Mouse (Mus musculus) kidney, embryonic 15.5 days (tissue): Measurements from ENCODE around the gene Orm2. TPM values are rescaled to one million over a fixed set of nuclear protein-coding genes. Genes with fewer than 3 reads are reported as not detected.

ENCODE experiments used
- ATAC-seq: fragments of 200-750 bp; cut with Nextera tagmentation; replicated peaks from 2 replicates; pipeline ENCODE4 v1.8.0; 2017; ENCODE audit warnings: moderate TSS enrichment; ENCODE audit not compliant: low FRiP score
- H3K27ac ChIP-seq: fragments of 300-500 bp; sonication (generic); 2 replicates; pipeline ENCODE4 v1.5.1; 2015; ENCODE audit warnings: mild to moderate bottlenecking, inconsistent platforms
- H3K27me3 ChIP-seq: fragments of 300-500 bp; sonication (generic); 2 replicates; pipeline ENCODE4 v1.6.1; 2015; ENCODE audit warnings: inconsistent platforms
- H3K36me3 ChIP-seq: fragments of 300-500 bp; sonication (generic); 2 replicates; pipeline ENCODE4 v1.6.1; 2015; ENCODE audit warnings: inconsistent platforms
- H3K4me1 ChIP-seq: fragments of 300-500 bp; sonication (generic); 2 replicates; pipeline ENCODE4 v1.6.1; 2015; ENCODE audit warnings: inconsistent platforms
- H3K4me2 ChIP-seq: fragments of 300-500 bp; sonication (generic); 2 replicates; pipeline ENCODE4 v1.6.1; 2015; ENCODE audit warnings: moderate library complexity, mild to moderate bottlenecking, inconsistent platforms
- H3K4me3 ChIP-seq: fragments of 300-500 bp; sonication (generic); replicated peaks from 2 replicates; pipeline ENCODE4 v1.5.1; 2015; ENCODE audit warnings: mild to moderate bottlenecking, inconsistent platforms
- H3K9ac ChIP-seq: fragments of 300-500 bp; sonication (generic); 2 replicates; pipeline ENCODE4 v1.6.1; 2015; ENCODE audit warnings: mild to moderate bottlenecking, inconsistent platforms
- H3K9me3 ChIP-seq: fragments of 300-500 bp; sonication (generic); replicated peaks from 2 replicates; pipeline ENCODE4 v1.6.1; 2016; ENCODE audit warnings: inconsistent platforms
- WGBS: fragments of 180-500 bp; shearing (Covaris S2); methylation state at CpG from one replicate; pipeline ENCODE4 v1.1.7; 2015; ENCODE audit warnings: mixed read lengths; 5-methylcytosine and 5-hydroxymethylcytosine counted together
- polyA plus RNA-seq: library from polyadenylated mRNA; unstranded; fragments of >200 nt; fragmentation: Nextera tagmentation; extraction: Ambion mirVana; gene quantifications from 2 replicates; pipeline ENCODE4 v1.2.1, GENCODE M21; 2015

Gene Orm2
- polyA plus RNA-seq, 1 experiment from 2014 or later = not detected

DNA sequence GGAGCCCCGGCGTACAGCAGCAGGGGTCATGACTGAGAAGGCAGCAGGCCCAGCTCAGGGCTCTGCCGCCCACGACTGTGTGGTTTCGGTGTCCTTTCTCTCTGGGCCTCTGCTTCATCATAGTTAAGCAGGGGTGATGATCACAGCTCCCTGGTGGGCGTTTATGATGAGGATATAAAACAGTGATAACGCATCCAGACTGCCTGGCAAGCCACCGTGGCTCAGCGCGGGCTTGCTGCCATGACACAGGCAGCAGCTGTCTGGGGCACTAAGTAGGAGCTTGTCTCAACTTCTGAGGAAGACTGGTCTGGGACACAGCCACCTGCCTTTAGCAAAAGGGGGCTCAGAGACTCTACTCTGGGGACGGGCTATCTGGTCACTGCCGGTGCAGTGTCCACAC, 21.2 kb downstream of the Orm2 start:
- no peak overlapping the region for H3K9ac ChIP-seq
- ATAC-seq = no peak
- 75% methylated on average over 12 of the region's 12 CpGs for WGBS
- no peak overlapping the region for H3K27ac ChIP-seq
- H3K9me3 ChIP-seq = no peaks in the 10 kb centered on the region
- H3K4me1 ChIP-seq = no peaks in the 10 kb centered on the region
- no peak overlapping the region for H3K4me3 ChIP-seq
- H3K27me3 ChIP-seq = no peaks in the 10 kb centered on the region
- no peak overlapping the region for H3K4me2 ChIP-seq
- peaks cover 82% of the 10 kb centered on the region for H3K36me3 ChIP-seq

DNA sequence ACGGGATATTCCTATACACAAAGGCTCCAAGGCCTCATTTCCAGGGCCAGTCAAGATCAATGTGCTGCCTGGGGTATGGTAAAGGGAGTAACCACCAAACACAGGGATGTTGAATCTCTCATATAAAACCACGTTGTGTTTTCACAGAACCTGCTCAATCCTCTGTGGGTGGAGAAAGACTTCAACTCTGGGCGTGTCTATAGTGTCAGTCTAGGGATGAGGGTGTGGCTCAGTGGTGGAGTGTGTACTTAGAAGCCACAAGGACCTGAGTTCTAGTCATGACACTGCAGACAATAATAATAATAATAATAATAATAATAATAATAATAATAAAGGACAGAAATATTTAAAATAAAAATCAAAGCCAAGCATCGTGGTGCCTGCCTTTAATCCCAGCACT, 22.0 kb downstream of the Orm2 start:
- Histone ChIP-seq H3K27me3 (no peaks in the 10 kb centered on the region), H3K4me3 (no peak overlapping the region), H3K4me1 (0 out of 2 replicates have a peak, but pooled peaks cover under 1% of the 10 kb centered on the region), H3K9me3 (no peaks in the 10 kb centered on the region), H3K4me2 (no peak overlapping the region), H3K9ac (no peak overlapping the region), H3K36me3 (peaks cover 74% of the 10 kb centered on the region), H3K27ac (no peak overlapping the region)
- WGBS = 95% methylated on average over 4 of the region's 4 CpGs
- ATAC-seq = no peak

DNA sequence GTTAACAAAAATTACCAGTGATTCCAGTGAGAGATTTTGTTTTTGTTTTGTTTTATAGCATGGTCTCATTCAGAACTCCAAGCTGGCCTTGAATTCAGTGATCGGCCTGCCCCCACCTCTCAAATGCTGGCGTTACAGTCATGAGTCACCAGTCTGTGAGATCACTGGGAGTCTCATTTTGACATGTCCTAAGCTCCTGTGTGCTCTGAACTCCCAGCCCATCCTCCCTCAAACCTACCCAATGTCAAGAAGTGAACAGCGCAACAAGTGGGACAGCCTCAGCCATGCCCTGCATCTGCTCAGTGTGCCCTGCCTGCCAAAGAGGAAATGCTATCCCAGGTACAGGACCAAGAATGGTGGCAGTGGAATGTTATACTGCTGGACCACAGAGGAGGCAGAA, 23.0 kb downstream of the Orm2 start:
- no peak overlapping the region for H3K4me2 ChIP-seq
- H3K4me3 ChIP-seq = no peak overlapping the region
- WGBS = 86% methylated on average over 3 of the region's 3 CpGs
- ATAC-seq = no peak
- no peaks in the 10 kb centered on the region for H3K27me3 ChIP-seq
- H3K36me3 ChIP-seq = peaks cover 65% of the 10 kb centered on the region
- H3K4me1 ChIP-seq = 0 out of 2 replicates have a peak, but pooled peaks cover 2% of the 10 kb centered on the region
- no peak overlapping the region for H3K27ac ChIP-seq
- H3K9me3 ChIP-seq = no peaks in the 10 kb centered on the region
- H3K9ac ChIP-seq = no peak overlapping the region

DNA sequence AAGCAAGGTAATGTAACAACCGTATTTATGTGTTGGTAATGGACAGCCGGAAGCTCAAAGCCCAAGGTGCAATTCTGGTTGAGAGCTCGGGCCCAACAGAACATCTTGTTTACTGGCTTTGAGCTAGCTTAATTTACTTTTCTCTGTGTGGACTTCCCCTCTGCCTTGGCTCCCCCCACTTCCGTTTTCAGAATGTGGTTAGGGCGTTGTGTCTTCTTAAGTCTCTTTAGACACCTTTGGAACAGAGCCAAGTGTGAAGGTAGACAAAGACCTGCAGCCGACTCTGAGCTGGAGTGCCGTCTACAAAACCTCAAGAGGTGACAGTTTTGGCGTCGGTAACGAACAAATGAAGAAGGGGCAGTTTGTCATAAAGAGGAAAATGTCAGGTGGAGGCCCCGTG, 23.5 kb downstream of the Orm2 start:
- WGBS = 72% methylated on average over 11 of the region's 11 CpGs
- H3K27ac ChIP-seq = no peak overlapping the region
- ATAC-seq = no peak
- 0 out of 2 replicates have a peak, but pooled peaks cover 2% of the 10 kb centered on the region for H3K4me1 ChIP-seq
- H3K9ac ChIP-seq = no peak overlapping the region
- no peaks in the 10 kb centered on the region for H3K27me3 ChIP-seq
- no peak overlapping the region for H3K4me3 ChIP-seq
- no peak overlapping the region for H3K4me2 ChIP-seq
- H3K9me3 ChIP-seq = no peaks in the 10 kb centered on the region
- peaks cover 65% of the 10 kb centered on the region for H3K36me3 ChIP-seq

DNA sequence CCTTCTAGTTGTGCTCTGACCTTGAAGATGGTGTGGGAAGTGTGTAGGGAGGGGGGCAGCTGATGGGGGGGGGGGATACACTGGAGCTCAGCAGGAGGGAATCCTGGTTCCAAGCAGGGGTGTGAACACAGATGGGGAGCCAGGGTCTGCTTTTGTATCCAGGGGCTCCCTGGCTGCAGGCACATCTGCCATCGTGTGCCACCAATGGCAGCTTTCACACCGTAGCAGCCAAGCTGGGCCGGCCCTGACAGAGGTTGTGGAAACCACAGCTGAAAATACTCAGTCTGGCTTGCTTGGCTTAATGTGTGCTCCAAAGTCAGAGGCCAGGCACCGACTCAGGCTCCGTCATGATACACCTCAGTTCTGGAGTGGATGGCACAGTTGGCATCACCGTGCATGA, 25.8 kb downstream of the Orm2 start:
- 86% methylated on average over 6 of the region's 6 CpGs for WGBS
- Histone ChIP-seq H3K4me1 (0 out of 2 replicates have a peak, but pooled peaks cover 2% of the 10 kb centered on the region), H3K9ac (no peak overlapping the region), H3K9me3 (no peaks in the 10 kb centered on the region), H3K27ac (no peak overlapping the region), H3K27me3 (no peaks in the 10 kb centered on the region), H3K36me3 (peaks cover 54% of the 10 kb centered on the region), H3K4me3 (no peak overlapping the region), H3K4me2 (no peak overlapping the region)
- ATAC-seq = no peak

DNA sequence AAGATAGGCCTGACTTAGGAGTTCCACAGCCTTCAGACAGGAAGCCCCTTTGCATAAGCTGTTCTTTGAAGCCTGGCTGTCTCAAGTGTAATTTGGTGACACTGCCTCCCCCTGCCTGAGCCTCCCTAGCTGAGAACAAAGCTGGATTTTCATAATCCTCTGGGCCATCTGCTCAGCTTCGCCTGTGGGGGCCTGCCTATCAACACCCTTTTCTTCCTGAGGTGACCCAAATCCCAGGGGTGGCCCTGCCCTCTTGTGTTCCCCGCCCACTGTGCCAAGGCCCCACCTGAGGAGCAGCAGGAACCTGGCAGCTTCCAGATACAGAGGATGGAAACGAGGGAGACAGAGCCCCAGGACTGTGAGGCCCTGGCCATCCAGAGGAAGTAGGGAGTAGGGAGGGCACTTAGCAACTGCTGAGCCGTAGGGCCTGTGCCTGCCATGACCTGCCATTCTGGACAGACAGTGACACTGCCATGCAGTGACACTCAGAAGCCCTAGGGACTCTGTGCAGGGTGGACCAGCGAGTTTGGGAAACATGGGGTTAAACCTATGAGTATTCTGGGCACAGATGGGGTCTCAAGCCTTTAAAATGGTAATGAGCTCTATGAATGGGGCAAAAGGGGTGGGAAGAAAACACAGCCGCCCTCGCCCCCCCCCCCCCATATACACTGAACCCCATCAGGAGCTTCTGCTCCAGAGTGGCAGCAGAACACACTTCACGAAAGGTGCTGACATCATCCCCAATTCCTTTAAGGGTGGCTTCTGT, 27.1 kb downstream of the Orm2 start:
- no peak; the same call in 1 of the 2 replicates for ATAC-seq
- no peaks in the 10 kb centered on the region for H3K27me3 ChIP-seq
- H3K27ac ChIP-seq = no peak overlapping the region
- no peak overlapping the region for H3K4me2 ChIP-seq
- no peaks in the 10 kb centered on the region for H3K9me3 ChIP-seq
- H3K36me3 ChIP-seq = peaks cover 52% of the 10 kb centered on the region
- WGBS = 57% methylated on average over 8 of the region's 8 CpGs
- 0 out of 2 replicates have a peak, but pooled peaks cover 2% of the 10 kb centered on the region for H3K4me1 ChIP-seq
- H3K4me3 ChIP-seq = no peak overlapping the region
- H3K9ac ChIP-seq = no peak overlapping the region

DNA sequence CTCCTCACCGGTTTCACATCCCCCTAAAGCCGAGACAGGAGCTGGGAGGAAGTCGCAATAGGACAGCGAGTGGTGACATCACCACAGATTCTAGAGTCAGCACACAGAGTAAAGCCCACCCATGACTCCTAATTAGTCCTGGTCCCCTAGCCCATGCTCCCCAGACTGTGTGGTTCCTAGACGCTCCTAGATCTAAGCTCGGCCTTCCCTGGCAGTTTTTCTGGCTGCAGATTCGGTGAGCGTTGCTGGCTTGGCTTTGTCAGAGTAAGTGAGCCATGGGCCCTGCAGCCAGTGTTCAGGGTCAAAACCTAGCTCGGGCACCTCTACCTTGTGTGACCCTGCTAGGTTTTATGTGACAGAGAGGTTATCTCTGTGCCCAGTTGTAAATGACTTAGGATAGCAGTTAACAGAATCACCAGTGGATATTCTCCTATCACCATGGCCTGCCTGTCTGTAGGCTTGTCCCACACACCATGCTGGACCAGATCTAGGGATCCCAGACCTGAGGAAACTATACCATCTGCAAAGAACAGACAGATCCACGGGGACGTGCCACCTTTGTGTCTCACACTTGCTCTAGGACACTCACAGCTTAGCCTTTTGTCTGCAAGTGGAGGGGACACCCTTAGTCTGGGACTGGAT, 27.8 kb downstream of the Orm2 start:
- 0 out of 2 replicates have a peak, but pooled peaks cover 2% of the 10 kb centered on the region for H3K4me1 ChIP-seq
- ATAC-seq = no peak
- no peak overlapping the region for H3K9ac ChIP-seq
- H3K4me2 ChIP-seq = no peak overlapping the region
- no peaks in the 10 kb centered on the region for H3K27me3 ChIP-seq
- H3K9me3 ChIP-seq = no peaks in the 10 kb centered on the region
- no peak overlapping the region for H3K4me3 ChIP-seq
- H3K36me3 ChIP-seq = peaks cover 57% of the 10 kb centered on the region
- WGBS = 72% methylated on average over 11 of the region's 11 CpGs
- no peak overlapping the region for H3K27ac ChIP-seq

DNA sequence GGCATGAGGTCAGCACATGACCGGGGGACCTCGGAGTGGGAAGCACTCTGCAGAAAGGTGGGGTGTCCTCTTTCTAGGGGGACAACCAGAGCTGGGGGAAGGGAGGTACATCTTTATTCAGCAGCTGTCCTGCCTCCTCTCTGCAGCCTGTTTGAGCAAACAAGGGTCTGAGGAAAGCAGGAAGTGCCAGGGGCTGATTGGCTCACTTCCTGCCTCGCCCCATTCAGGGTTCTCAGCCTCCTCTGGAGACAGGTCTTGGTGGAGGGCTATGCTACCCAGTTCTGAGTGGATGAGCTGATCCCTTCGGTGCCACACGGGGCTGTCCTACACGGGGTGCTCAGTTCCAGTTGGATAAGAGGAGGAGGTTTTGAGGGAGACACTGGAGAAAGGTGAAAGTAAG, 29.1 kb downstream of the Orm2 start:
- 0 out of 2 replicates have a peak, but pooled peaks have one; percentile 23 for ATAC-seq
- Histone ChIP-seq H3K9me3 (no peaks in the 10 kb centered on the region), H3K27ac (no peak overlapping the region), H3K36me3 (peaks cover 51% of the 10 kb centered on the region), H3K4me2 (no peak overlapping the region), H3K4me3 (no peak overlapping the region), H3K4me1 (0 out of 2 replicates have a peak, but pooled peaks cover 2% of the 10 kb centered on the region), H3K9ac (no peak overlapping the region), H3K27me3 (no peaks in the 10 kb centered on the region)
- WGBS = 80% methylated on average over 6 of the region's 6 CpGs

DNA sequence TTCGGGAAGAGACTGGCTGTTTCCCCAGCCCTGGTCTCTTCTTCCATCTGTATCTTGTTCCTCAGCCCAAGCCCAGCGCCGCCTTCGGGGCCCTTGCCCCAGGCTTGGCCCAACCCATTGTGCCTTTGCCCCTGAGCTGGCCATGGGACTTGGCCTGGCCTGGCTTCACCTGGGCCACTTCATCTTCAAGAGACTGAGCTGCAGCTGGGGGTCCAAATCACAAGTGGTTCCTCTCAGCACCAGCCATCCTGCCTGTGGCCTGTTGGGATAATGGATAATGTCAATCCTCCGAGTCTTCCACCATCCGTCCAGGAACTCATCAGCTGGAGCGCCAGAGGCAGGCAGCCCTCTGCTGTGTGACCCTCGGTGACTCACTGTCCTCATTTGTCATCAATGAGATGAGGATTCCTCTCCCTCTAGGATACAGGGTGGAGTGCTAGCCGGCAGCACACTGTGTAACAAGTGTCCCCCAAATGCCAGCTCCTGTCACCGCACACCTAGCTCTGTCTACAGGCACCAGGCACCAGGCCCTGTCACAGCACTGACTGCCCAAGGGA, 35.8 kb downstream of the Orm2 start:
- Histone ChIP-seq H3K27me3 (no peaks in the 10 kb centered on the region), H3K36me3 (peaks cover 39% of the 10 kb centered on the region), H3K4me2 (no peak overlapping the region), H3K9ac (no peak overlapping the region), H3K4me1 (peaks cover 43% of the 10 kb centered on the region), H3K9me3 (no peaks in the 10 kb centered on the region), H3K27ac (no peak overlapping the region), H3K4me3 (no peak overlapping the region)
- WGBS = 90% methylated on average over 10 of the region's 10 CpGs
- ATAC-seq = no peak

DNA sequence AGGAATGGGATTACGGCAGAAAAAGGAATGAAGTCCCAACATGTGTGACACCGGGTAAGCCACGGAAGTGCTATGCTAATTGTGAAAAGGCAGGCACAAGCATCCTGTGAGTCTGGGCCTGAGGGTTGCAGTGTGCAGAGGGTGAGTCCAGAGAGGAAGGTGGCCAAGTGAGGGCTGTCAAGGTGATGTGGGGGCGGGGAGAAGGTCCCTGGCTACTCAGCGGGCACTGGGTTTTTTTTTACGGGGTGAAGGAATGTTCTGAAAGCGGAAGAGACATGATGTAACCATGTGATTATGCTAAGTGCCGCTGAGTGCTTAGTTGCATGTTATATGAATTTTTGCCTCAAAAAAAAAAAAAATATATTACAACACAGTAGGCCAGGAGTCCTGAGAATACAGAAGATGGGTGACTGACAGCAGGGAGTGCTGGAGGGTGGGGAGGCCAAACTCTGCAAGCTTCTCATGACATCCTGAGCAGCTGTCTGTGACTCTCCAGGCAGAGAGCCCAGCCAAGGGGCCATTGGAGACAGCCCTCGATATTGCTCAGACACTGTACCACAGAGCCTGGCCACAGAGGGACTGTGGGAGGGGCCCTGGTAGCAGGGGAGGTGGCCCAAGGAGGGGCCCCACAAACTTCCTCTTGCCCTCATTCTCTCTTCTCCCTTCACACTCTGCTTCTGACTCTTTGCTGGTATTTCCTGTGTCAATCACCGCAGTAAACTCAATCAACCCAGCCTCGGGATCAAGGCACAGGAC, 36.8 kb downstream of the Orm2 start:
- H3K9ac ChIP-seq = no peak overlapping the region
- H3K9me3 ChIP-seq = no peaks in the 10 kb centered on the region
- H3K4me3 ChIP-seq = no peak overlapping the region
- no peaks in the 10 kb centered on the region for H3K27me3 ChIP-seq
- 0 out of 2 replicates have a peak, but pooled peaks have one; percentile 10 for ATAC-seq
- peak overlapping the region; percentile 61 for H3K27ac ChIP-seq
- WGBS = 43% methylated on average over 11 of the region's 11 CpGs
- H3K4me1 ChIP-seq = peaks cover 52% of the 10 kb centered on the region
- H3K36me3 ChIP-seq = peaks cover 31% of the 10 kb centered on the region
- H3K4me2 ChIP-seq = no peak overlapping the region

DNA sequence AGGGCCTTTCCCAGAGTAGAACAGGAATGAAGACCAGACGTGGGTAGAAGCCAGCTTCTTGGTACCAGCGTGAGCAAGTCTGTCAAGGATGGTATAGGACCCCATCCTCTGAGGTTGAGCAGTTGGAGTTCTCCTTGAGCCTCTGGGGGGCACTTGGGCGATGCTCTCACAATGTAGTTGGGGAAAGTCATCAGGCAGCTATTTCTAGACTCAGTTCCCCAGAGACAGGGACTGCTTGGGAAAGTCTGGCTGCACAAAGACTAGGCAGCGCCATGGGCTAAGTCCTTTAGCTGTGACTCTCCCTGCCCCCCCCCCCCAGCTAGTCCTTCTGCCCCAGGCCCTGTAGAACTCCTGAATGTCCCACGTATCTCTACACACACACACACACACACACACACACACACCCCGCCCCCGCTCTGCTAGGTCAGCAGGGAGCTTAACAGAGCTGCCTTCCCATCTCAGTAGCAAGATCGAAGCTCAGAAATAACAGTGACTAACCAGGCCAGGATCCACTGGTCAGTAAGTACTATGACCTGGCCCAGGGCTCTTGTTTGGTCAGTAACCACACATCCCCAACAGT, 37.5 kb downstream of the Orm2 start:
- Histone ChIP-seq H3K36me3 (peaks cover 24% of the 10 kb centered on the region), H3K27me3 (no peaks in the 10 kb centered on the region), H3K4me1 (peaks cover 60% of the 10 kb centered on the region), H3K9ac (no peak overlapping the region), H3K4me2 (no peak overlapping the region), H3K9me3 (no peaks in the 10 kb centered on the region), H3K4me3 (no peak overlapping the region), H3K27ac (peak overlapping the region; percentile 61)
- WGBS = 55% methylated on average over 8 of the region's 8 CpGs
- no peak for ATAC-seq
